Comparison of ENCODE assay signal across 33 mouse cellular contexts in genomic region chrX:48583332-48583731, GRCm38 (mm10).
"Had no signal": no experiment of that assay in that cellular context is flagged by ENCODE, and none has a peak within 500 bp of the region (broad histone marks: within the 10 kb centered on the region; RNA-seq: fewer than 3 reads in every experiment).

No protein-coding gene starts in this region.

- H3K4me3 ChIP-seq: heart, embryonic 10.5 days; heart, embryonic 12.5 days; heart, embryonic 13.5 days; heart, embryonic 15.5 days; hindbrain, embryonic 10.5 days; hindbrain, embryonic 12.5 days; hindbrain, embryonic 13.5 days; hindbrain, embryonic 15.5 days; kidney, embryonic 15.5 days; layer of hippocampus, adult 2 months; left cerebral cortex, adult 2 months had no signal

- H3K27me3 ChIP-seq: heart, embryonic 12.5 days; heart, embryonic 13.5 days; heart, embryonic 15.5 days; hindbrain, embryonic 12.5 days; hindbrain, embryonic 13.5 days; hindbrain, embryonic 15.5 days; kidney, embryonic 15.5 days had no signal

- H3K27ac ChIP-seq: heart, embryonic 10.5 days; heart, embryonic 13.5 days; heart, embryonic 15.5 days; hindbrain, embryonic 10.5 days; hindbrain, embryonic 12.5 days; hindbrain, embryonic 13.5 days; hindbrain, embryonic 14.5 days; hindbrain, embryonic 15.5 days; hindbrain, postnatal 0 days; kidney, embryonic 15.5 days; kidney, postnatal 0 days; layer of hippocampus, adult 2 months; left cerebral cortex, adult 2 months had no signal

- H3K4me2 ChIP-seq: heart, embryonic 11.5 days; heart, embryonic 12.5 days; heart, embryonic 13.5 days; heart, embryonic 15.5 days; hindbrain, embryonic 12.5 days; hindbrain, embryonic 13.5 days; hindbrain, embryonic 14.5 days; hindbrain, embryonic 15.5 days; kidney, embryonic 15.5 days had no signal

- H3K9ac ChIP-seq: heart, embryonic 12.5 days; heart, embryonic 13.5 days; heart, embryonic 15.5 days; hindbrain, embryonic 12.5 days; hindbrain, embryonic 13.5 days; hindbrain, embryonic 14.5 days; hindbrain, embryonic 15.5 days; kidney, embryonic 15.5 days had no signal

- ATAC-seq: hindbrain, embryonic 16.5 days; hindbrain, postnatal 0 days; inflammation-experienced regulatory T-cells, adult 6 months had no signal

- H3K4me1 ChIP-seq: heart, embryonic 10.5 days; heart, embryonic 12.5 days; heart, embryonic 13.5 days; heart, embryonic 15.5 days; hindbrain, embryonic 10.5 days; hindbrain, embryonic 12.5 days; hindbrain, embryonic 13.5 days; hindbrain, embryonic 15.5 days; kidney, embryonic 15.5 days had no signal

- DNase-seq: heart, postnatal 10 days; heart, postnatal 14 days; heart, postnatal 36 days; heart, postnatal 4 days; kidney, adult 11 months; kidney, adult 18-20 months; kidney, adult 2 months; kidney, adult 8-10 months; kidney, adult 9 months; kidney, postnatal 10 days; kidney, postnatal 14 days; kidney, postnatal 25 days; kidney, postnatal 36 days; kidney, postnatal 4 days; layer of hippocampus, adult 9-11 months; layer of hippocampus, postnatal 36 days had no signal

- H3K9me3 ChIP-seq: heart, embryonic 10.5 days; heart, embryonic 12.5 days; heart, embryonic 13.5 days; heart, embryonic 15.5 days; hindbrain, embryonic 10.5 days; hindbrain, embryonic 12.5 days; hindbrain, embryonic 13.5 days; hindbrain, embryonic 15.5 days; kidney, embryonic 15.5 days had no signal
